Mouse (Mus musculus) telencephalon, adult 2 months (tissue): ENCODE measurements around the gene Capn2.

Experiments
- DNase-seq: peaks from one replicate; pipeline ENCODE4 v3.0.0-alpha.2; 2011; ENCODE audit warnings: low read depth, low spot score

Gene Capn2

GRCm38 (mm10) chr1:182461261-182461660, 56.1 kb downstream of the Capn2 start:
- no peak for DNase-seq

GRCm38 (mm10) chr1:182460291-182461244, 56.8 kb downstream of the Capn2 start:
- no peak for DNase-seq

- no peak for DNase-seq
Measured at GRCm38 (mm10) chr1:182459436-182459835, 58.0 kb downstream of the Capn2 start.

- no peak for DNase-seq
Measured at GRCm38 (mm10) chr1:182458556-182458955, 58.9 kb downstream of the Capn2 start.

- DNase-seq, result no peak
Measured at GRCm38 (mm10) chr1:182455080-182455479, 62.3 kb downstream of the Capn2 start.

GRCm38 (mm10) chr1:182452473-182452872, 64.9 kb downstream of the Capn2 start:
- DNase-seq, result no peak

GRCm38 (mm10) chr1:182448276-182449035, 69.0 kb downstream of the Capn2 start:
- DNase-seq, result no peak

GRCm38 (mm10) chr1:182444116-182444515, 73.3 kb downstream of the Capn2 start:
- DNase-seq, result no peak

- DNase-seq, result no peak
Measured at GRCm38 (mm10) chr1:182441791-182442473, 75.5 kb downstream of the Capn2 start.

- no peak for DNase-seq
Measured at GRCm38 (mm10) chr1:182439546-182440222, 77.7 kb downstream of the Capn2 start.

GRCm38 (mm10) chr1:182436746-182437145, 80.7 kb downstream of the Capn2 start:
- DNase-seq, result no peak

GRCm38 (mm10) chr1:182432059-182432458, 85.3 kb downstream of the Capn2 start:
- DNase-seq, result no peak

GRCm38 (mm10) chr1:182430676-182431075, 86.7 kb downstream of the Capn2 start:
- no peak for DNase-seq

GRCm38 (mm10) chr1:182429826-182430225, 87.6 kb downstream of the Capn2 start:
- no peak for DNase-seq

GRCm38 (mm10) chr1:182427426-182427825, 90.0 kb downstream of the Capn2 start:
- DNase-seq, result no peak

- DNase-seq, result no peak
Measured at GRCm38 (mm10) chr1:182426444-182426843, 91.0 kb downstream of the Capn2 start.

- DNase-seq, result no peak
Measured at GRCm38 (mm10) chr1:182425176-182425575, 92.2 kb downstream of the Capn2 start.

GRCm38 (mm10) chr1:182424274-182424673, 93.1 kb downstream of the Capn2 start:
- no peak for DNase-seq

GRCm38 (mm10) chr1:182419481-182419880, 97.9 kb downstream of the Capn2 start:
- no peak for DNase-seq
